Mouse (Mus musculus) lung, postnatal 0 days (tissue): ENCODE measurements around the gene Tmbim6.

Experiments
- CTCF ChIP-seq: IDR thresholded peaks from 2 replicates; pipeline ENCODE4 v1.5.1; 2016; ENCODE audit warnings: antibody characterized with exemption, mild to moderate bottlenecking
- EP300 ChIP-seq: IDR thresholded peaks from 2 replicates; pipeline ENCODE4 v1.6.1; 2016; ENCODE audit warnings: antibody characterized with exemption, mild to moderate bottlenecking, control low read depth

DNA sequence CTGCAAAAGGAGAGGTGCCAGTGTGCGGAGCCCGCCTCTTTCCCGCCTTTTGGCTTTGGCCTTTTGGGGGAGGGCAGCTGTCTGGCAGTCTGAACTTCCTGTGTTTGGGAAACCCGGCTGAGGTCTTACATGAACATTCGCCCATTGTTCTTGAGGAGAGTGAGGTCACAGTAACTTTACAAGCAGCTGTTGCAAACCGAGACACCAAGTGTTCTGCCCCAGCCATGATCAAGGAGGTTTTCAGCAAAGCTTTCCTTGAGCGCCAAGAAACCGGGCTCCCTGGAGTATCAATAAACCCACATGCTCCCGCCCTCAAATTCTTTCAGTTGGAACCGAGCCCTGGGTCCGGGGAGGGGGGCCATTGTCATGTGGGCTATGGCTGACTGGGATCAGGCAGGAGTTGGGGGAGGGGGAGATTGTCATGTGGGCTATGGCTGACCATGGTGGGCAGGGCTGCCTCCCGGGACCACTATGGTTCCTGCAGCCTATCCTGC is 27.9 kb downstream of the Tmbim6 start:
- TF ChIP-seq EP300 (peak; percentile 58), CTCF (no peak)
